Mouse (Mus musculus) thymus, adult 2 months (tissue): ENCODE results near the gene Gm5108. TPM values are rescaled to one million over a fixed set of nuclear protein-coding genes. Genes with fewer than 3 reads are reported as not detected.

Source experiments
- DNase-seq: peaks from one replicate; pipeline ENCODE4 v3.0.0; 2021
- H3K27ac ChIP-seq: fragments of 200-500 bp; 2 replicates; pipeline ENCODE4 v1.5.1; 2012; ENCODE audit warnings: low read length, control low read depth; ENCODE audit not compliant: control insufficient read depth, insufficient read depth
- H3K27me3 ChIP-seq: fragments of 200-500 bp; 2 replicates; pipeline ENCODE4 v1.6.1; 2012; ENCODE audit warnings: mild to moderate bottlenecking, low read length, moderate library complexity, mixed read lengths; ENCODE audit not compliant: control insufficient read depth, insufficient read depth
- H3K36me3 ChIP-seq: fragments of 200-500 bp; 2 replicates; pipeline ENCODE4 v1.6.1; 2012; ENCODE audit warnings: mild to moderate bottlenecking, low read length, moderate library complexity; ENCODE audit not compliant: control insufficient read depth, insufficient read depth
- H3K4me1 ChIP-seq: fragments of 200-500 bp; replicated peaks from 2 replicates; pipeline ENCODE4 v1.6.1; 2012; ENCODE audit warnings: low read length; ENCODE audit not compliant: control insufficient read depth, insufficient read depth
- H3K4me3 ChIP-seq: fragments of 200-500 bp; 2 replicates; pipeline ENCODE4 v1.5.1; 2012; ENCODE audit warnings: mild to moderate bottlenecking, low read length, control low read depth, moderate library complexity; ENCODE audit not compliant: control insufficient read depth, insufficient read depth
- CTCF ChIP-seq: fragments of 200-500 bp; IDR thresholded peaks from 2 replicates; pipeline ENCODE4 v1.5.1; 2012; ENCODE audit warnings: mild to moderate bottlenecking, control low read depth, low read length, moderate library complexity, borderline replicate concordance; ENCODE audit not compliant: control insufficient read depth, poor library complexity, insufficient read depth; ENCODE audit errors: extremely low read depth
- POLR2A ChIP-seq: fragments of 200-500 bp; IDR thresholded peaks from 2 replicates; pipeline ENCODE4 v1.6.1; 2012; ENCODE audit warnings: mild to moderate bottlenecking, low read length, control low read depth, moderate library complexity; ENCODE audit not compliant: control insufficient read depth, poor library complexity, insufficient read depth; ENCODE audit errors: extremely low read depth
- WGBS: fragments of 180-500 bp; shearing (Covaris S2); methylation state at CpG from one replicate; pipeline ENCODE4 v1.1.7; 2018; 5-methylcytosine and 5-hydroxymethylcytosine counted together
- polyA plus RNA-seq: library from polyadenylated mRNA; depleted of rRNA; stranded (reverse); fragments of >200 nt; gene quantifications from 2 replicates; pipeline ENCODE4 v1.2.3, GENCODE M21; 2012; rRNA removed

Gene Gm5108
- not detected in 2 replicates for polyA plus RNA-seq

DNA sequence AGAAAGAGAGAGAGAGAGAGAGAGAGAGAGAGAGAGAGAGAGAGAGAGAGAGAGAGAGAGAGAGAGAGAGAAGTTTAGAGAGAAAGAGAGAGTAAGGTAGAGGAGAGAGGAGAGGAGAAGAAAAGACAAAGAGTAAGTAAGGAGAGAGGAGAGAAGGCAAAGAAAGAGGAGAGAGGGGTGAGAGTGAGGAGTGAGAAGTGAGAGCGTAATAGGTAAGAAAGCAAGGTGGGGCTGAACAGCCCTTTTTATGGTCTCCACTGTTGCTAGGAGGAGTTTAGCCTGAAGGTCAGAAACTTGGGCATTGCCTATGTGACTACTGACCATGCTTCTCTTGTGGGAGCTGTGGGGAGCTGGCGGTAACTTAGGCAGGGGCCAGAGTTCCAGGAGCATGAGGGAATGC, at the start of gene Gm5108:
Gene Gm5108 (plus strand): TSS at position 301 of the 400 bp plus-strand sequence.
- WGBS, result 94% methylated on average over 2 of the region's 2 CpGs
- Histone ChIP-seq H3K4me1 (no peaks in the 10 kb centered on the region), H3K36me3 (no peaks in the 10 kb centered on the region), H3K27ac (no peak within 1 kb of the TSS), H3K27me3 (no peaks in the 10 kb centered on the region), H3K4me3 (no peak within 1 kb of the TSS)
- TF ChIP-seq POLR2A (no peak), CTCF (no peak)
- no peak for DNase-seq

DNA sequence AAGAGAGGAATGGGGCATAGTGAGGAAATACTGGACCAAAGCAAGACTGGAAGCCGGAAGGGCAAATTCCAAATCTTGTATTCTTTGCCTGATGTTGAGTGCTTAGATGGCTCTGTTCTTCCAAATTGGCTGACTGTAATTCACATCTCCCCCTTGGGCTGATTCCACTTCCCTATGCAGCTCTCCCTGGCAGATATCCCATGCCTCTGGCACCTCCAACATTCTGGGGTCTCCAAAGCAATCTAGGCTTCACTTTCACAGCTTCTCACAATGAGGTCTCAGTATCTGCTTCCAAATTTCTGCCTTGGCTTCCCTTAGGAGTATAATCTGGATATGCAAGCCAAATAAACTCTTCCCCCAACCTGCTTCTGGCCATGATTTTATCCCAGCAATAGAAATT, 42.5 kb upstream of the Gm5108 start:
- TF ChIP-seq POLR2A, result no peak
- no peak for TF ChIP-seq CTCF
- DNase-seq, result no peak
- no peaks in the 10 kb centered on the region for H3K27me3 ChIP-seq
- no peak overlapping the region for H3K27ac ChIP-seq
- no peak overlapping the region for H3K4me3 ChIP-seq
- H3K4me1 ChIP-seq, result no peaks in the 10 kb centered on the region
- no peaks in the 10 kb centered on the region for H3K36me3 ChIP-seq
- 97% methylated on average over 1 of the region's 1 CpGs for WGBS

DNA sequence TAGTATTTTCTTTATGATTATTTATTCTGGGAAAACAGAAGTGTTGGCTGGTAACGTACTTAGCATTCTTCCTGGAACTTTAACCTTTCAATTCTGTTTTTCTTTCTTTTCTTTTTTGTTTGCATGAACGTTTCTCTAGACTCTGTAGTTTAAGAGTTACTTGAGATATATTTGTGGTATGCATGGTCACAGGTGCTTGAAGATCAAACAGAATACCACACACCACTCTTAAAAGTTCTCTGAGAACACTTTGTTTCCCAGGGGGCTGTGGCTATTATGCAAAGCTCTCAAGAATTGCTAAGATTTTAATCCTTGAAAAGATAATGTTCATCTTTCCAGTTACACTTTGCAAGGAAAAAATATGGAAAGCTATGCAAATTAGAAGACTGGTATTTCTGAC, 36.9 kb upstream of the Gm5108 start:
- H3K27ac ChIP-seq, result no peak overlapping the region
- H3K4me1 ChIP-seq, result peaks cover 4% of the 10 kb centered on the region
- no peaks in the 10 kb centered on the region for H3K36me3 ChIP-seq
- 3% methylated on average over 2 of the region's 2 CpGs for WGBS
- no peaks in the 10 kb centered on the region for H3K27me3 ChIP-seq
- no peak for TF ChIP-seq POLR2A
- TF ChIP-seq CTCF, result no peak
- no peak for DNase-seq
- no peak overlapping the region for H3K4me3 ChIP-seq

DNA sequence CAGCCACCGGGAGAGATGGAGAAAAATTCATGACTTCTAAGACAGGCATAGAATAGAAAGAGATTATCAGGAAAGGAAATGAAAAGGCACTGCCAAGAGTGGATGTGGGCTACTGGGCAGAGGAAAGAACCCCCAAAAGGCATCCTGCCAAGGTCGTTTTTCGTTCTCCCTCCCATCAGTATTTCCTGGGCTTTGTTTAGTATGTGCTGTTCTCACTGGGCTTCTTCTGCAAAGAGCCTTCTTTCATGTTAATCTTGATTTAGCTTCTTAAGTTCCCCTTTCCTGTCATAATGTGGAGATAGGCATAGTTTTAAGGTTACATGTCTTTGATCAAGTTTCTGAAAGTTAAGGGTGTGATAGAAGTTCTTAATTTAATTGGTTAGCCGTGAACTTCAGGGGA, 10.9 kb upstream of the Gm5108 start:
- no peak for DNase-seq
- Histone ChIP-seq H3K4me1 (peaks cover 10% of the 10 kb centered on the region), H3K4me3 (no peak overlapping the region), H3K27ac (no peak overlapping the region), H3K27me3 (no peaks in the 10 kb centered on the region), H3K36me3 (no peaks in the 10 kb centered on the region)
- WGBS, result 5% methylated on average over 4 of the region's 4 CpGs
- TF ChIP-seq POLR2A (no peak), CTCF (no peak)

DNA sequence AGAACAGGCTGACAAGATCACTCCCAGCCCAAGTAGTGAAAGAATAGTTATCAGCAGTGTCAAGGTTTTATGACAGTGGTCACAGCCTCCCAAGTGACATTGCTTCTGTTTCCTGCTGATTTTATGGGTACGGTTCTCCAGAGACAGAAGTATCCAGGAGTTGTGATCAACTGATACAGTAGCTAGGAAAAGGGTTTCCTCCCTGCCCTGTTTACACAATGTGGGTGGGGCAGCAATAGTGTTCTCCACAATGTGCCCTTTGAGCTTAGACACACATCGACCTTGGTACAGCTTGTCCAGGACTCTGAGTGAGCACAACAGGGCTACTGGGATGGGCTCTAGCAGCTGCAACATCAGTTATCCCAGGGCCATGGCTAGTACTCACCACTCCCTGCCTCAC, 9.8 kb upstream of the Gm5108 start:
- Histone ChIP-seq H3K27ac (no peak overlapping the region), H3K4me1 (peaks cover 10% of the 10 kb centered on the region), H3K36me3 (no peaks in the 10 kb centered on the region), H3K27me3 (no peaks in the 10 kb centered on the region), H3K4me3 (no peak overlapping the region)
- DNase-seq, result no peak
- TF ChIP-seq POLR2A (no peak), CTCF (no peak)
- 11% methylated on average over 2 of the region's 2 CpGs for WGBS

DNA sequence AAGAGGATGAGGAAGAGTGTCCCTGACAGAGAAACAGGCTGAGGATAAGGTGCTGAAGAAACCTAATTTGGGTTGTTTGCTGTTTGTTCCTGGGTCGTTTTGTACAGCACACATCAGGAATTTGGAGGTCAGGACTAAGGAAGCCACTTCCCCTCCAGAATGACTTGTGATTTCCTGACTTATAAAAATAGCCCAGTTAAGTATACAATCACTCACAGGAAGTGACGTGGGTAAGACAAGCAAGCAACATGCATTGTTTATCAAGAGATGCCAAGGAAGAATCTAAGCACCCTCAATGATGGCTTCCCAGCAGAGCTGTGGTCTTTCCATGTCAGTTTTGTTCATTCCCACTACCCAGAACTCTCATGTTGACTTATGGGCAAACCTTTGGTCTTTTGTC, 1.7 kb downstream of the Gm5108 start:
- no peak for DNase-seq
- TF ChIP-seq CTCF (no peak), POLR2A (no peak)
- Histone ChIP-seq H3K4me3 (no peak overlapping the region), H3K36me3 (no peaks in the 10 kb centered on the region), H3K27me3 (no peaks in the 10 kb centered on the region), H3K4me1 (no peaks in the 10 kb centered on the region), H3K27ac (no peak overlapping the region)
- 20% methylated on average over 2 of the region's 2 CpGs for WGBS

DNA sequence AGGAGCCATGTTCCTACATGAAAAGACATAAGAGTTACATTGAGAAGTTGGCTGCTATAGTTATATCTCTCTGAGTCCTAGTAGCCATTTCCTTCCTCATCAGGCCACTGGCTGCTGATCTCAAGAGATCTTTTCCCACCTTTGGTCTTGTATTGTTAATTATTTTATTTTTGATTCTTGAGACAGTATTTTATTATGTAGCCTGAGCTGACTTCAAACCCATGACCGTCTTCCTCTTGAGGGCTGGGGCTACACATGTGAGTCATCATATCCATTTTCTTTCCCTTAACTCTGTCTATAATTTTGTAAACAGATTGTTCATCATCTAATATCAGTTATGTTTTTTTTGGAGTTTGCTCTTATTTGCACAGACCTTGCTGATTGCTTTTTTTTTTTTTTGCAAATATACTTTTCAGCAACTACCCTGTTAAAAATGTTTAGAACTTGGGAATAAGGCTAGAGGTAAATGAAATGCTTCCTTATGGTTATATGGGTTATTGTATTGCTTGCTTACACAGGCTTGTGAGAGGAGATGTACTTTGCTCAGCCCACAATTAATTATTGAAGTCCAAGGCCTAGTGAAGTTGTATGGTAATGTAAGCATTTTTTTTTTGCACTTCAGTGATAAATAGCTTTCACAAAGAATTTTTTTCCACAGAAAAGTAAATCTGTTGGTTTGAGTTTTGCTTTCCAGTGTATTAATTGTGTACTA, 2.8 kb downstream of the Gm5108 start:
- no peaks in the 10 kb centered on the region for H3K27me3 ChIP-seq
- no peak for DNase-seq
- H3K27ac ChIP-seq, result no peak overlapping the region
- no peaks in the 10 kb centered on the region for H3K36me3 ChIP-seq
- H3K4me3 ChIP-seq, result no peak overlapping the region
- no peaks in the 10 kb centered on the region for H3K4me1 ChIP-seq
- no peak for TF ChIP-seq POLR2A
- no peak for TF ChIP-seq CTCF
- 94% methylated on average over 1 of the region's 1 CpGs for WGBS
